Mouse (Mus musculus): Measurements from ENCODE around the gene Luzp1.

The Luzp1 gene

DNA sequence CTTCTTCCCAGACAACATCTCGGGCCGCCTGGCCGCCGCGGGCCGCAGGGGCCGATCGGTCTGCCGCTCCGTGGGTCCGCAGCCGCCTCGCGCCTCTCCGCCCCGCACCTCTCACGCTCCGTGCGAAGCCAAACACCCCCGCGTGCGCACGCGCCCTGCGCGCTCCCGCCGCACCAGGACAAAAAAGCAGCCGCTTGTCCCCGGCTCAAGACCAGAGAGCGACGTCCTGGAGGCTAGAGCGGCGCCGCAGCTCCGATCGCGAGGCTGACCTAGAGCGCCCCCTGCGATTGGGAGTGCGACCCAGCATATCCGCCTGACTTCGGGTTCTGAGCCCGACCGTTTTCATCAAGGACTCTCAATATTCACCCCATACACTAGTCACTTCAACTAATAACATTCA, 133.0 kb downstream of the Luzp1 start, which contains the start of gene Kdm1a:
TSS of gene Kdm1a (minus strand) at position 156 of the 400 bp plus-strand sequence.
- peak; percentile 98 for DNase-seq (ENCODE audit: extremely low spot score, low spot score)
